Mouse (Mus musculus) heart, postnatal 0 days (tissue): ENCODE data around the gene Spem2.

Source experiments
- CTCF ChIP-seq: IDR thresholded peaks from 2 replicates; pipeline ENCODE4 v1.5.1; 2016; ENCODE audit warnings: antibody characterized with exemption, control low read depth, low read depth
- EP300 ChIP-seq: IDR thresholded peaks from 2 replicates; pipeline ENCODE4 v1.6.1; 2016; ENCODE audit warnings: antibody characterized with exemption, low read depth

DNA sequence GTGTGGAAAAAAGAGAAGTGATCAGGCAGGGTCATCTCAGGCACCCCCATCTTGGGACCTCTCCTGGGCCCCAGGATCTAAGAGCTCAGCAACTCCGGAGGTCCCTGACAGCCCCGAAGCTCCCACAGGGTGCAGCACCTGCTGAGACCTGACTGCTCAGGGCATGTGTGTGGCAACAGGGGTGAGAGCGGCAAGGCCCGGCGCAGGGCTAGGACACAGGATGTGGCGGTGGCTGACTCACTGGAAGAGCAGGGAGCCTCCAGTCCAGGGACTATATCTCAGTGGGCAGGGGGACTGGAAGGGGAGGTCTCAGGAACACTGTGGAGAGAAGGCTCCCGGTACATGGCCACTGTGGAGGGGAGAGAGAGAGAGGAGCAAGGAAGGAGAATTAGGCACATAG is 20.3 kb downstream of the Spem2 start:
- TF ChIP-seq EP300, result no peak
- TF ChIP-seq CTCF, result no peak
